Mouse (Mus musculus): Measurements from ENCODE around the gene Foxo3.

Foxo3 gene

GRCm38 (mm10) chr10:42230471-42231099, 46.0 kb downstream of the Foxo3 start:
- no peak for DNase-seq (ENCODE audit: low read depth, low spot score)

- DNase-seq (ENCODE audit: low read depth, low spot score), result no peak
Observed at GRCm38 (mm10) chr10:42227751-42228241, 48.8 kb downstream of the Foxo3 start.

GRCm38 (mm10) chr10:42226176-42226575, 50.4 kb downstream of the Foxo3 start:
- peak; percentile 57 for DNase-seq (ENCODE audit: low read depth, low spot score)

- DNase-seq (ENCODE audit: low read depth, low spot score), result no peak
Observed at GRCm38 (mm10) chr10:42225184-42225935, 51.2 kb downstream of the Foxo3 start.

- no peak for DNase-seq (ENCODE audit: low read depth, low spot score)
Observed at GRCm38 (mm10) chr10:42221996-42222395, 54.6 kb downstream of the Foxo3 start.

- no peak for DNase-seq (ENCODE audit: low read depth, low spot score)
Observed at GRCm38 (mm10) chr10:42221136-42221891, 55.2 kb downstream of the Foxo3 start.

- peak; percentile 41 for DNase-seq (ENCODE audit: low read depth, low spot score)
Observed at GRCm38 (mm10) chr10:42220418-42220952, 56.1 kb downstream of the Foxo3 start.

- no peak for DNase-seq (ENCODE audit: low read depth, low spot score)
Observed at GRCm38 (mm10) chr10:42211407-42211806, 65.1 kb downstream of the Foxo3 start.

- no peak for DNase-seq (ENCODE audit: low read depth, low spot score)
Observed at GRCm38 (mm10) chr10:42210641-42211040, 65.9 kb downstream of the Foxo3 start.

GRCm38 (mm10) chr10:42209809-42210208, 66.7 kb downstream of the Foxo3 start:
- DNase-seq (ENCODE audit: low read depth, low spot score), result no peak

GRCm38 (mm10) chr10:42207612-42208011, 68.9 kb downstream of the Foxo3 start:
- DNase-seq (ENCODE audit: low read depth, low spot score), result no peak

GRCm38 (mm10) chr10:42204768-42205412, 71.7 kb downstream of the Foxo3 start:
- no peak for DNase-seq (ENCODE audit: low read depth, low spot score)

- no peak for DNase-seq (ENCODE audit: low read depth, low spot score)
Observed at GRCm38 (mm10) chr10:42203321-42204155, 73.0 kb downstream of the Foxo3 start.

GRCm38 (mm10) chr10:42202561-42202960, 74.0 kb downstream of the Foxo3 start:
- DNase-seq (ENCODE audit: low read depth, low spot score), result no peak

- DNase-seq (ENCODE audit: low read depth, low spot score), result no peak
Observed at GRCm38 (mm10) chr10:42199472-42199871, 77.1 kb downstream of the Foxo3 start.

- DNase-seq (ENCODE audit: low read depth, low spot score), result no peak
Observed at GRCm38 (mm10) chr10:42198682-42199081, 77.9 kb downstream of the Foxo3 start.

GRCm38 (mm10) chr10:42194784-42195183, 81.8 kb downstream of the Foxo3 start:
- no peak for DNase-seq (ENCODE audit: low read depth, low spot score)

GRCm38 (mm10) chr10:42193981-42194380, 82.6 kb downstream of the Foxo3 start:
- no peak for DNase-seq (ENCODE audit: low read depth, low spot score)

- peak; percentile 45 for DNase-seq (ENCODE audit: low read depth, low spot score)
Observed at GRCm38 (mm10) chr10:42192951-42193350, 83.6 kb downstream of the Foxo3 start.

GRCm38 (mm10) chr10:42189674-42190434, 86.7 kb downstream of the Foxo3 start:
- no peak for DNase-seq (ENCODE audit: low read depth, low spot score)

Data from CD4-positive, CD25-positive, alpha-beta regulatory T cell, adult 2 months (primary cell).